Mouse (Mus musculus): Measurements from ENCODE around the gene 2810006K23Rik.

Gene 2810006K23Rik

GRCm38 (mm10) chr5:124387932-124388331 lies 60.0 kb downstream of the 2810006K23Rik start:
- DNase-seq (ENCODE audit: low read depth, low spot score): peak; percentile 11

All from ZHBTc4 (cell line).